Mouse (Mus musculus) megakaryocyte, embryonic 14.5 days (primary cell): ENCODE measurements around the gene Phldb1. TPM values are rescaled to one million over a fixed set of nuclear protein-coding genes. Genes with fewer than 3 reads are reported as not detected.
A peak's percentile ranks its signal among the peaks of the same experiment; 100 is the strongest.

Experiments used
- H3K27me3 ChIP-seq: replicated peaks from 2 replicates; pipeline ENCODE3; 2012; ENCODE audit warnings: inconsistent platforms
- H3K36me3 ChIP-seq: replicated peaks from 2 replicates; pipeline ENCODE3; 2012; ENCODE audit warnings: low read length, inconsistent platforms, mixed read lengths
- H3K4me1 ChIP-seq: 2 replicates; pipeline ENCODE4 v1.6.1; 2012; ENCODE audit warnings: inconsistent platforms
- H3K4me3 ChIP-seq: replicated peaks from 2 replicates; pipeline ENCODE3; 2012; ENCODE audit warnings: moderate library complexity, mild to moderate bottlenecking, inconsistent platforms
- H3K9me3 ChIP-seq: 2 replicates; pipeline ENCODE4 v1.6.1; 2012; ENCODE audit warnings: inconsistent platforms
- FLI1 ChIP-seq: IDR thresholded peaks from 2 replicates; pipeline ENCODE4 v1.6.1; 2012; ENCODE audit warnings: low read length, inconsistent platforms, mixed read lengths
- GATA1 ChIP-seq: IDR thresholded peaks from 3 replicates; pipeline ENCODE4 v1.6.1; 2012; ENCODE audit warnings: mixed read lengths, low read length, inconsistent platforms, borderline replicate concordance
- polyA plus RNA-seq: library from polyadenylated mRNA; stranded (reverse); fragments of >175 nt; gene quantifications from 2 replicates; pipeline ENCODE4 v1.2.3, GENCODE M21; 2012; ENCODE audit warnings: low replicate concordance; ENCODE audit not compliant: insufficient read depth

Gene Phldb1
- polyA plus RNA-seq, 1 experiment = 10.5 TPM

- H3K36me3 ChIP-seq = no peaks in the 10 kb centered on the region
- H3K9me3 ChIP-seq = no peaks in the 10 kb centered on the region
- peaks cover 40% of the 10 kb centered on the region for H3K4me1 ChIP-seq
- H3K4me3 ChIP-seq = no peak overlapping the region
- no peak for TF ChIP-seq GATA1
- no peak for TF ChIP-seq FLI1
- peaks cover 24% of the 10 kb centered on the region for H3K27me3 ChIP-seq
These were observed 7.6 kb downstream of the Phldb1 start for GRCm38 (mm10) chr9:44727441-44727840.

- H3K36me3 ChIP-seq = no peaks in the 10 kb centered on the region
- peaks cover 21% of the 10 kb centered on the region for H3K27me3 ChIP-seq
- no peak overlapping the region for H3K4me3 ChIP-seq
- H3K9me3 ChIP-seq = no peaks in the 10 kb centered on the region
- TF ChIP-seq GATA1 (no peak), FLI1 (no peak)
- peaks cover 39% of the 10 kb centered on the region for H3K4me1 ChIP-seq
These were observed 8.4 kb downstream of the Phldb1 start for GRCm38 (mm10) chr9:44726431-44727146.

GRCm38 (mm10) chr9:44724665-44725064 lies 10.3 kb downstream of the Phldb1 start:
- peaks cover 25% of the 10 kb centered on the region for H3K27me3 ChIP-seq
- no peaks in the 10 kb centered on the region for H3K9me3 ChIP-seq
- H3K4me3 ChIP-seq = no peak overlapping the region
- H3K4me1 ChIP-seq = peaks cover 58% of the 10 kb centered on the region
- no peaks in the 10 kb centered on the region for H3K36me3 ChIP-seq
- TF ChIP-seq GATA1 (no peak), FLI1 (no peak)

- Histone ChIP-seq H3K4me3 (no peak overlapping the region), H3K9me3 (no peaks in the 10 kb centered on the region), H3K27me3 (peaks cover 29% of the 10 kb centered on the region), H3K4me1 (peaks cover 63% of the 10 kb centered on the region), H3K36me3 (no peaks in the 10 kb centered on the region)
- TF ChIP-seq GATA1 = no peak
- no peak for TF ChIP-seq FLI1
These were observed 10.8 kb downstream of the Phldb1 start for GRCm38 (mm10) chr9:44724223-44724622.

GRCm38 (mm10) chr9:44723521-44724041 lies 11.4 kb downstream of the Phldb1 start:
- Histone ChIP-seq H3K4me1 (peaks cover 65% of the 10 kb centered on the region), H3K27me3 (peaks cover 26% of the 10 kb centered on the region), H3K36me3 (no peaks in the 10 kb centered on the region), H3K9me3 (no peaks in the 10 kb centered on the region), H3K4me3 (no peak overlapping the region)
- no peak for TF ChIP-seq FLI1
- no peak for TF ChIP-seq GATA1

- peaks cover 69% of the 10 kb centered on the region for H3K4me1 ChIP-seq
- H3K9me3 ChIP-seq = no peaks in the 10 kb centered on the region
- TF ChIP-seq GATA1 (no peak), FLI1 (no peak)
- peaks cover 26% of the 10 kb centered on the region for H3K27me3 ChIP-seq
- peak overlapping the region; percentile 50 for H3K4me3 ChIP-seq
- no peaks in the 10 kb centered on the region for H3K36me3 ChIP-seq
These were observed 12.0 kb downstream of the Phldb1 start for GRCm38 (mm10) chr9:44723008-44723407.

GRCm38 (mm10) chr9:44722575-44722974 lies 12.4 kb downstream of the Phldb1 start:
- Histone ChIP-seq H3K4me3 (no peak overlapping the region), H3K36me3 (no peaks in the 10 kb centered on the region), H3K4me1 (peaks cover 74% of the 10 kb centered on the region), H3K9me3 (no peaks in the 10 kb centered on the region), H3K27me3 (peaks cover 26% of the 10 kb centered on the region)
- TF ChIP-seq GATA1 (no peak), FLI1 (no peak)

- TF ChIP-seq GATA1 (no peak), FLI1 (no peak)
- H3K27me3 ChIP-seq = peaks cover 23% of the 10 kb centered on the region
- no peaks in the 10 kb centered on the region for H3K36me3 ChIP-seq
- H3K9me3 ChIP-seq = no peaks in the 10 kb centered on the region
- H3K4me1 ChIP-seq = peaks cover 74% of the 10 kb centered on the region
- H3K4me3 ChIP-seq = peak overlapping the region; percentile 92
These were observed 13.2 kb downstream of the Phldb1 start for GRCm38 (mm10) chr9:44721877-44722186.

- H3K27me3 ChIP-seq = peaks cover 20% of the 10 kb centered on the region
- no peak for TF ChIP-seq FLI1
- no peak for TF ChIP-seq GATA1
- peaks cover 74% of the 10 kb centered on the region for H3K4me1 ChIP-seq
These were observed 13.7 kb downstream of the Phldb1 start for GRCm38 (mm10) chr9:44721154-44721876.

More at GRCm38 (mm10) chr9:44721154-44721876, 13.7 kb downstream of the Phldb1 start:
- Histone ChIP-seq H3K9me3 (no peaks in the 10 kb centered on the region), H3K4me3 (peak overlapping the region; percentile 92), H3K36me3 (peaks cover 2% of the 10 kb centered on the region)
